Mouse (Mus musculus) fat pad, adult 2 months (tissue): ENCODE data around the gene Hoxb7.

ENCODE experiments used
- DNase-seq: peaks from one replicate; pipeline ENCODE4 v3.0.0-alpha.2; 2011; ENCODE audit warnings: low read depth, low spot score; ENCODE audit errors: extremely low read depth

Gene Hoxb7

GRCm38 (mm10) chr11:96333241-96334001, 47.0 kb downstream of the Hoxb7 start:
- DNase-seq, result no peak

DNA sequence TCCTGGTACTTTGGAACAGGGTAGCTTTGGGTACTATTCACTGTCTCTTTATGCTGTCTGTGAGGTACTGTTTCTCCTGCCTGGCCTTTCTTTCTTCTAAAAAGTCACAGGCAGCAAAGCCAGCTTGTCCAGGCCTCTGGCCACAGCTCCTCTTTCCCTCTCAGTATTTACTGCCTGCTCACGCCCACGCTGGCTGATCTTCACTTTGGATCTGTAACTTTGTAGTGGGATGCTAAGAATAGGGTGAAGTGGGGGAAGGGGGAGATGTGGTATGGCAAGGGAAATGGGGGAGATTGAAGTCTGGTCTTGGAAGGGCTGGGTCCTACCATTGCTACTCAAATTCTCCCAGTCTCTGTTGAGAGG, 47.6 kb downstream of the Hoxb7 start:
- no peak for DNase-seq

DNA sequence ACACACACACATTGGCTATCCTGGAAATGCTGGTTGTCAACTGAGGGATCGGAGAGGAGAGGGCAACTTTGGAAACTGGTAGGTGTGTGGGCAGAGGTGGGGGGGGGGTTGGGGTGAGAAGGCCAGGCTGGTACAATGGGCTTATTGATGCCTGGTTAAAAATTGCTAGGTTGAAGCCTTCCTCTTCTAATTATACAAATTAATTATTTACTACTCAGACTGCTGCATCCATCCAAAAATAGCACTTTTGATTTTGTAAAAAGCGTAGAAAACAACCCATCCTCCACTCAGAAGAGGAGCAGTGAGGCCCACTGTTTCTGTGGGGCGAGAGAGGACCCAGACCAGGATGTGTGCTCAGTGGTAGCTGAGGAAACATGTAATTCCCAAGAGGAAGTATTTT, 48.6 kb downstream of the Hoxb7 start:
- no peak for DNase-seq

- DNase-seq, result no peak
Observed at GRCm38 (mm10) chr11:96336597-96336996, 50.2 kb downstream of the Hoxb7 start.

GRCm38 (mm10) chr11:96337026-96337425, 50.6 kb downstream of the Hoxb7 start:
- DNase-seq, result no peak

GRCm38 (mm10) chr11:96338957-96339855, 52.8 kb downstream of the Hoxb7 start:
- no peak for DNase-seq
